Mouse (Mus musculus) limb, embryonic 11.5 days (tissue): ENCODE data around the gene Tha1. TPM values are rescaled to one million over a fixed set of nuclear protein-coding genes. Genes with fewer than 3 reads are reported as not detected.
A peak's percentile ranks its signal among the peaks of the same experiment; 100 is the strongest.

ENCODE experiments used
- ATAC-seq: fragments of 200-750 bp; cut with Nextera tagmentation; 2 replicates; pipeline ENCODE4 v1.8.0; 2017; ENCODE audit warnings: low read depth; ENCODE audit not compliant: insufficient number of reproducible peaks, low FRiP score, low TSS enrichment
- DNase-seq: peaks from one replicate; pipeline ENCODE4 v3.0.0-alpha.2; 2015; ENCODE audit warnings: low spot score
- H3K27ac ChIP-seq: fragments of 300-500 bp; sonication (generic); replicated peaks from 2 replicates; pipeline ENCODE4 v1.5.1; 2014; ENCODE audit warnings: low read depth, mild to moderate bottlenecking, low read length
- H3K27me3 ChIP-seq: fragments of 300-500 bp; sonication (generic); 2 replicates; pipeline ENCODE4 v1.6.1; 2014; ENCODE audit warnings: mild to moderate bottlenecking, low read length, mixed read lengths; ENCODE audit not compliant: control insufficient read depth, insufficient read depth
- H3K36me3 ChIP-seq: fragments of 300-500 bp; sonication (generic); 2 replicates; pipeline ENCODE4 v1.6.1; 2014; ENCODE audit warnings: mild to moderate bottlenecking, low read length, moderate library complexity, mixed read lengths; ENCODE audit not compliant: control insufficient read depth, insufficient read depth
- H3K4me1 ChIP-seq: fragments of 300-500 bp; sonication (generic); 2 replicates; pipeline ENCODE4 v1.6.1; 2014; ENCODE audit warnings: low read length, mixed read lengths; ENCODE audit not compliant: control insufficient read depth, insufficient read depth
- H3K4me2 ChIP-seq: fragments of 300-500 bp; sonication (generic); 2 replicates; pipeline ENCODE4 v1.6.1; 2014; ENCODE audit warnings: low read depth, mild to moderate bottlenecking, moderate library complexity; ENCODE audit not compliant: severe bottlenecking
- H3K4me3 ChIP-seq: fragments of 300-500 bp; sonication (generic); 2 replicates; pipeline ENCODE4 v1.5.1; 2014; ENCODE audit warnings: low read depth, low read length
- H3K9ac ChIP-seq: fragments of 300-500 bp; sonication (generic); 2 replicates; pipeline ENCODE4 v1.6.1; 2014; ENCODE audit warnings: mild to moderate bottlenecking, low read length
- H3K9me3 ChIP-seq: fragments of 300-500 bp; sonication (generic); 2 replicates; pipeline ENCODE4 v1.6.1; 2016; ENCODE audit warnings: low read length; ENCODE audit not compliant: control insufficient read depth
- WGBS: fragments of 180-500 bp; shearing (Covaris S2); extraction: QIAGEN DNeasy Blood & Tissue Kit; methylation state at CpG from one replicate; pipeline ENCODE4 v1.1.7; 2014; 5-methylcytosine and 5-hydroxymethylcytosine counted together
- polyA plus RNA-seq: library from polyadenylated mRNA; unstranded; fragments of >200 nt; fragmentation: Nextera tagmentation; extraction: Ambion mirVana; gene quantifications from 2 replicates; pipeline ENCODE4 v1.2.1, GENCODE M21; 2014

Tha1 gene
- 1.4 and 1.5 TPM in 2 replicates for polyA plus RNA-seq

- Histone ChIP-seq H3K36me3 (no peaks in the 10 kb centered on the region; the same call in 1 of the 2 replicates), H3K4me3 (peak within 1 kb of the TSS; percentile 64), H3K27ac (0 out of 2 replicates have a peak within 1 kb of the TSS, but pooled peaks have one; percentile 12), H3K9ac (peak within 1 kb of the TSS; percentile 67; the same call in 1 of the 2 replicates), H3K4me2 (peak within 1 kb of the TSS; percentile 96), H3K27me3 (no peaks in the 10 kb centered on the region), H3K9me3 (no peaks in the 10 kb centered on the region), H3K4me1 (peaks cover 3% of the 10 kb centered on the region; the same call in 1 of the 2 replicates)
- ATAC-seq (peak; percentile 55; the same call in 1 of the 2 replicates), DNase-seq (peak; percentile 87)
- WGBS = 2% methylated on average over 51 of the region's 51 CpGs
Measured at GRCm38 (mm10) chr11:117872861-117873608, at the start of gene Tha1. Tha1 (minus strand) TSS chr11:117873481.

GRCm38 (mm10) chr11:117919211-117919610 lies 45.9 kb upstream of the Tha1 start:
- no peak overlapping the region for H3K4me3 ChIP-seq
- H3K27ac ChIP-seq = no peak overlapping the region
- DNase-seq = no peak
- no peak overlapping the region for H3K9ac ChIP-seq
- H3K9me3 ChIP-seq = no peaks in the 10 kb centered on the region
- H3K4me2 ChIP-seq = no peak overlapping the region
- no peak for ATAC-seq
- H3K4me1 ChIP-seq = no peaks in the 10 kb centered on the region
- 15% methylated on average over 5 of the region's 5 CpGs for WGBS
- H3K27me3 ChIP-seq = no peaks in the 10 kb centered on the region
- no peaks in the 10 kb centered on the region for H3K36me3 ChIP-seq

- no peak overlapping the region for H3K27ac ChIP-seq
- H3K9me3 ChIP-seq = no peaks in the 10 kb centered on the region
Measured at GRCm38 (mm10) chr11:117918541-117918940, 45.3 kb upstream of the Tha1 start.

GRCm38 (mm10) chr11:117915837-117916236 lies 42.6 kb upstream of the Tha1 start:
- Histone ChIP-seq H3K36me3 (no peaks in the 10 kb centered on the region), H3K9me3 (no peaks in the 10 kb centered on the region), H3K27ac (no peak overlapping the region), H3K27me3 (no peaks in the 10 kb centered on the region), H3K9ac (no peak overlapping the region), H3K4me1 (peaks cover 3% of the 10 kb centered on the region; the same call in 1 of the 2 replicates), H3K4me3 (no peak overlapping the region), H3K4me2 (no peak overlapping the region)
- ATAC-seq (no peak), DNase-seq (no peak)
- 92% methylated on average over 7 of the region's 7 CpGs for WGBS

More at GRCm38 (mm10) chr11:117918541-117918940, 45.3 kb upstream of the Tha1 start:
- Histone ChIP-seq H3K36me3 (no peaks in the 10 kb centered on the region), H3K4me3 (no peak overlapping the region), H3K4me1 (no peaks in the 10 kb centered on the region), H3K9ac (no peak overlapping the region), H3K27me3 (no peaks in the 10 kb centered on the region), H3K4me2 (no peak overlapping the region)
- ATAC-seq (no peak), DNase-seq (no peak)
- WGBS = 82% methylated on average over 11 of the region's 11 CpGs

- H3K4me1 ChIP-seq = peaks cover 3% of the 10 kb centered on the region; the same call in 1 of the 2 replicates
- ATAC-seq (no peak), DNase-seq (no peak)
- no peak overlapping the region for H3K4me2 ChIP-seq
- 52% methylated on average over 1 of the region's 1 CpGs for WGBS
- no peaks in the 10 kb centered on the region for H3K36me3 ChIP-seq
- H3K4me3 ChIP-seq = no peak overlapping the region
- H3K27me3 ChIP-seq = no peaks in the 10 kb centered on the region
- no peaks in the 10 kb centered on the region for H3K9me3 ChIP-seq
- no peak overlapping the region for H3K27ac ChIP-seq
- no peak overlapping the region for H3K9ac ChIP-seq
Measured at GRCm38 (mm10) chr11:117915341-117915740, 42.1 kb upstream of the Tha1 start.

- H3K27ac ChIP-seq = no peak overlapping the region
- no peak for DNase-seq
- WGBS = 43% methylated on average over 12 of the region's 12 CpGs
Measured at GRCm38 (mm10) chr11:117914531-117914930, 41.2 kb upstream of the Tha1 start.

GRCm38 (mm10) chr11:117912684-117913352 lies 39.5 kb upstream of the Tha1 start:
- DNase-seq (peak; percentile 83), ATAC-seq (0 out of 2 replicates have a peak, but pooled peaks have one; percentile 56)
- Histone ChIP-seq H3K36me3 (no peaks in the 10 kb centered on the region), H3K27ac (no peak overlapping the region), H3K9me3 (no peaks in the 10 kb centered on the region), H3K4me1 (peaks cover 3% of the 10 kb centered on the region; the same call in 1 of the 2 replicates), H3K4me3 (no peak overlapping the region), H3K27me3 (no peaks in the 10 kb centered on the region), H3K4me2 (no peak overlapping the region; the same call in 1 of the 2 replicates), H3K9ac (peak overlapping the region; percentile 38; the same call in 1 of the 2 replicates)
- 38% methylated on average over 13 of the region's 13 CpGs for WGBS

More at GRCm38 (mm10) chr11:117914531-117914930, 41.2 kb upstream of the Tha1 start:
- no peak overlapping the region for H3K9ac ChIP-seq
- H3K4me3 ChIP-seq = no peak overlapping the region
- H3K27me3 ChIP-seq = no peaks in the 10 kb centered on the region
- peaks cover 3% of the 10 kb centered on the region; the same call in 1 of the 2 replicates for H3K4me1 ChIP-seq
- ATAC-seq = no peak
- H3K36me3 ChIP-seq = no peaks in the 10 kb centered on the region
- no peak overlapping the region for H3K4me2 ChIP-seq
- H3K9me3 ChIP-seq = no peaks in the 10 kb centered on the region

- Histone ChIP-seq H3K27ac (no peak overlapping the region), H3K9me3 (no peaks in the 10 kb centered on the region), H3K9ac (no peak overlapping the region), H3K4me2 (no peak overlapping the region), H3K27me3 (no peaks in the 10 kb centered on the region), H3K4me1 (peaks cover 5% of the 10 kb centered on the region; the same call in 1 of the 2 replicates), H3K4me3 (no peak overlapping the region), H3K36me3 (no peaks in the 10 kb centered on the region)
- WGBS = 93% methylated on average over 8 of the region's 8 CpGs
- no peak for DNase-seq
- no peak for ATAC-seq
Measured at GRCm38 (mm10) chr11:117909337-117909736, 36.1 kb upstream of the Tha1 start.
